Mouse (Mus musculus) gastrocnemius, adult 2 months (tissue): ENCODE data around the gene Wrap73. TPM values are rescaled to one million over a fixed set of nuclear protein-coding genes. Genes with fewer than 3 reads are reported as not detected.
A peak's percentile ranks its signal among the peaks of the same experiment; 100 is the strongest.

Experiments
- DNase-seq: peaks from one replicate; pipeline ENCODE4 v3.0.0; 2022
- H3K27ac ChIP-seq: fragments of 200-600 bp; 2 replicates; pipeline ENCODE4 v1.8.1; 2022; ENCODE audit warnings: mild to moderate bottlenecking
- H3K4me3 ChIP-seq: fragments of 200-600 bp; 2 replicates; pipeline ENCODE4 v1.8.1; 2022; ENCODE audit warnings: mild to moderate bottlenecking, moderate library complexity
- CTCF ChIP-seq: fragments of 200-600 bp; IDR thresholded peaks from 2 replicates; pipeline ENCODE4 v1.8.1; 2022; ENCODE audit warnings: antibody characterized with exemption, mild to moderate bottlenecking, moderate library complexity
- intact Hi-C: fragments of 180-260 bp; cut with DNase I; formaldehyde crosslinking; loops from one replicate; pipeline ENCODE4 v1.15.1; 2025
- total RNA-seq, 2 experiments: library from RNA; stranded (reverse); gene quantifications; 2 replicates each; pipeline ENCODE4 v1.2.3; 2021

Wrap73 gene
- total RNA-seq, 2 experiments from 2014 or later, result 10.6 to 10.8 TPM

- TF ChIP-seq CTCF, result no peak; the same call in 1 of the 2 replicates
- Histone ChIP-seq H3K27ac (no peak overlapping the region), H3K4me3 (no peak overlapping the region)
- DNase-seq, result peak; percentile 64
- intact Hi-C loops, result loop anchor here (1.0 to 5.0 kb wide), 2 partner anchors 44 to 140 kb away; no protein-coding TSS in a partner anchor
These were observed 65.1 kb downstream of the Wrap73 start for GRCm38 (mm10) chr4:154207261-154207660.

DNA sequence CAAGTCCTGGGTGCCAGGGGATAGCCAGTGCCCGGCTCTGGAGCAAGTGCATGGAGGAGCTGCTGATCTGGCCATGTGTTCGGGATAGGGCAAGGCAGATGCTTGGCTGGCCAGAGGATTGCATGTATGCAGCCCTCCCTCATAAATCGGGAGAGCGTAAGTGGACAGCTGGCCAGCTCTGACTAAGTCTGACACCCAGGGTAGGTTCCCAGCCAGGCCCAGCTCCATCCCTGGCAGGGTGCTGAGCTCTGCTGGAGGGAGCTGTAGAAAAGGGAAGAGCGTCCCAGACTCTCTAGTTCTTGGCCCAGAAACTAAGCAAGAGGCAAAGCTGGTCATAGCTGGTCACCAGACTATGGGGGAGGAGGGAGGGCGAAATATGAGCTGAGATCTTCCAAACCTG lies 66.9 kb downstream of the Wrap73 start:
- TF ChIP-seq CTCF, result no peak
- Histone ChIP-seq H3K4me3 (no peak overlapping the region), H3K27ac (no peak overlapping the region)
- DNase-seq, result peak; percentile 72
- intact Hi-C loops, result loop anchor here (5.0 kb wide), 1 partner anchor 142 kb away; no protein-coding TSS in a partner anchor

DNA sequence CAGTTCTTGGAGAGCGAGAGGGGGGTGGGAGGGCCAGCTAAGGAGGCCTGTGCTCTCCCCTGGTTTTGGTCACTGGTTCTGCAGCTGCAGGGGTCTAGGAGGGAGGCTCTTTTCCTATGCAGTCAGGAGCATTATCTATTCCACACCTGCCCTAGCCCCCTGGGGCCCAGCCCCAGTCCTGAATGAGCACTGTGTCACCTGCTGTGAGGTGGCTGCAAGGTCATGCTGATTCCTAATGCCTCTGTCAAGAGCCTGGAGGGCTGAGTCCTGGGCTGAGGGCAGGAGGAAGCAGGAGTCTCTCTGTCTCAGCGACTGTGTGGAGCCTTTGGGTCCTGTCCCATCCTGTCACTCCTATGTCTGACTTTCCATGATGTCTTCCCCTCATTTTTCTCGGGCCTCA lies 67.7 kb downstream of the Wrap73 start:
- intact Hi-C loops, result loop anchor here (5.0 kb wide), 1 partner anchor 143 kb away; no protein-coding TSS in a partner anchor
- H3K4me3 ChIP-seq, result no peak overlapping the region
- no peak for TF ChIP-seq CTCF
- no peak overlapping the region for H3K27ac ChIP-seq
- DNase-seq, result no peak

- Histone ChIP-seq H3K4me3 (no peak overlapping the region), H3K27ac (no peak overlapping the region)
- intact Hi-C loops, result no loop called here
- no peak for TF ChIP-seq CTCF
- DNase-seq, result no peak
These were observed 69.3 kb downstream of the Wrap73 start for GRCm38 (mm10) chr4:154211459-154211858.

GRCm38 (mm10) chr4:154213586-154213985 lies 71.4 kb downstream of the Wrap73 start:
- Histone ChIP-seq H3K27ac (no peak overlapping the region), H3K4me3 (no peak overlapping the region)
- intact Hi-C loops, result no loop called here
- peak; percentile 41 for DNase-seq
- TF ChIP-seq CTCF, result no peak

DNA sequence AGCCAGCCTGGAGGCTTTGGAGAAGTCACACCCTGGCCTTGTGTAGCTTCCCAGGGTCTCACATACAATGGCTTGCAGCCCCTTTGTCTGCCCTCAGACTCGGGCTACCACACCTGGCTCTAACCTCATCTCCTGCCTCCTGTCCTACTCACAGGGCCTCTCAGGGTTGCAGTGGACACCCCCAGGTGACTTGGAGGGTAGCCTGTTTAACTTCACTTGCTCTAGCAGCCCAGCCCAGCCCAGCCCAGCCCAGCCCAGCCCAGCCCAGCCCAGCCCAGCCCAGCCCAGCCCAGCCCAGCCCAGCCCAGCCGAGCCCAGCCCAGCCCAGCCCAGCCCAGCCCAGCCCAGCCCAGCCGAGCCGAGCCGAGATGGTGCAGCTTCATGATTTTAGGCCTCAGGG lies 71.9 kb downstream of the Wrap73 start:
- intact Hi-C loops, result no loop called here
- no peak for TF ChIP-seq CTCF
- Histone ChIP-seq H3K4me3 (no peak overlapping the region), H3K27ac (no peak overlapping the region)
- no peak for DNase-seq

Other genes starting within 250 kb of the Wrap73 start
- gene A430005L14Rik, start 185.1 kb upstream of the Wrap73 start, total RNA-seq, result 10 to 100 TPM; 16.6 to 17.9 TPM
- gene Dffb, start 167.2 kb upstream of the Wrap73 start, total RNA-seq, result 1 to 10 TPM; 1.0 to 2.6 TPM
- 10 to 100 TPM; 28.3 to 30.0 TPM for gene Cep104, start 167.2 kb upstream of the Wrap73 start, total RNA-seq
- 10 to 100 TPM; 24.4 to 29.0 TPM for gene Lrrc47, start 130.6 kb upstream of the Wrap73 start, total RNA-seq
- 1 to 10 TPM; 2.0 to 2.3 TPM for gene Smim1, start 116.1 kb upstream of the Wrap73 start, total RNA-seq
- not detected for gene Ccdc27, start 99.7 kb upstream of the Wrap73 start, total RNA-seq
- gene Trp73, start 2.2 kb upstream of the Wrap73 start, total RNA-seq, result not detected
- 100 to 1,000 TPM in 1 of 2 experiments, 10 to 100 TPM in 1; 86.9 to 109 TPM for gene Tprgl, start 18.3 kb downstream of the Wrap73 start, total RNA-seq
- under 1 TPM; 0.15 to 0.70 TPM for gene Megf6, start 28.4 kb downstream of the Wrap73 start, total RNA-seq
- under 1 TPM; 0.17 to 0.23 TPM for gene Arhgef16, start 159.3 kb downstream of the Wrap73 start, total RNA-seq
- not detected for gene B230104I21Rik, start 193.8 kb downstream of the Wrap73 start, total RNA-seq